Mouse (Mus musculus) forebrain, embryonic 16.5 days (tissue): Measurements from ENCODE around the gene Fbxl7. TPM values are rescaled to one million over a fixed set of nuclear protein-coding genes. Genes with fewer than 3 reads are reported as not detected.
"Not testable (repeated sequence)": the region's sequence is repeated elsewhere in the genome, so short reads cannot be mapped to it uniquely, and the experiment has no call there.

Source experiments
- ATAC-seq: fragments of 200-750 bp; cut with Nextera tagmentation; 2 replicates; pipeline ENCODE4 v1.8.0; 2017; ENCODE audit warnings: mild to moderate bottlenecking, moderate library complexity
- H3K27ac ChIP-seq: fragments of 300-500 bp; sonication (generic); 2 replicates; pipeline ENCODE4 v1.5.1; 2014; ENCODE audit warnings: low read length, control low read depth
- H3K27me3 ChIP-seq: fragments of 300-500 bp; sonication (generic); replicated peaks from 2 replicates; pipeline ENCODE4 v1.6.1; 2014; ENCODE audit warnings: low read length; ENCODE audit not compliant: control insufficient read depth, insufficient read depth
- H3K36me3 ChIP-seq: fragments of 300-500 bp; sonication (generic); 2 replicates; pipeline ENCODE4 v1.6.1; 2014; ENCODE audit not compliant: control insufficient read depth, insufficient read depth
- H3K4me1 ChIP-seq: fragments of 300-500 bp; sonication (generic); replicated peaks from 2 replicates; pipeline ENCODE4 v1.6.1; 2014; ENCODE audit warnings: low read length; ENCODE audit not compliant: control insufficient read depth, insufficient read depth
- H3K4me2 ChIP-seq: fragments of 300-500 bp; sonication (generic); 2 replicates; pipeline ENCODE4 v1.6.1; 2014; ENCODE audit warnings: mild to moderate bottlenecking, low read length, control low read depth
- H3K4me3 ChIP-seq: fragments of 300-500 bp; sonication (generic); replicated peaks from 2 replicates; pipeline ENCODE4 v1.5.1; 2014; ENCODE audit warnings: mild to moderate bottlenecking, low read length, control low read depth
- H3K9ac ChIP-seq: fragments of 300-500 bp; sonication (generic); replicated peaks from 2 replicates; pipeline ENCODE4 v1.6.1; 2014; ENCODE audit warnings: low read depth, low read length, control low read depth
- H3K9me3 ChIP-seq: fragments of 300-500 bp; sonication (generic); 2 replicates; pipeline ENCODE4 v1.6.1; 2016; ENCODE audit warnings: low read length; ENCODE audit not compliant: control insufficient read depth
- WGBS: fragments of 180-500 bp; shearing (Covaris S2); extraction: QIAGEN DNeasy Blood & Tissue Kit; methylation state at CpG from one replicate; pipeline ENCODE4 v1.1.7; 2014; 5-methylcytosine and 5-hydroxymethylcytosine counted together
- polyA plus RNA-seq: library from polyadenylated mRNA; unstranded; fragments of >200 nt; fragmentation: Nextera tagmentation; extraction: Ambion mirVana; gene quantifications from 2 replicates; pipeline ENCODE4 v1.2.1, GENCODE M21; 2015

The Fbxl7 gene
- polyA plus RNA-seq, 1 experiment from 2014 or later, result 5.7 TPM

GRCm38 (mm10) chr15:26787148-26787547 lies 108.2 kb downstream of the Fbxl7 start:
- no peak overlapping the region for H3K4me3 ChIP-seq
- H3K9me3 ChIP-seq, result no peaks in the 10 kb centered on the region
- H3K9ac ChIP-seq, result no peak overlapping the region
- ATAC-seq, result no peak
- H3K4me1 ChIP-seq, result no peaks in the 10 kb centered on the region
- H3K27ac ChIP-seq, result no peak overlapping the region
- no peak overlapping the region for H3K4me2 ChIP-seq
- WGBS, result 89% methylated on average over 6 of the region's 6 CpGs
- H3K27me3 ChIP-seq, result no peaks in the 10 kb centered on the region
- H3K36me3 ChIP-seq, result no peaks in the 10 kb centered on the region

GRCm38 (mm10) chr15:26780557-26780956 lies 114.8 kb downstream of the Fbxl7 start:
- Histone ChIP-seq H3K9ac (no peak overlapping the region), H3K4me1 (no peaks in the 10 kb centered on the region), H3K4me3 (no peak overlapping the region), H3K27me3 (no peaks in the 10 kb centered on the region), H3K36me3 (no peaks in the 10 kb centered on the region), H3K27ac (no peak overlapping the region), H3K9me3 (no peaks in the 10 kb centered on the region), H3K4me2 (no peak overlapping the region)
- no peak for ATAC-seq
- 59% methylated on average over 3 of the region's 3 CpGs for WGBS

- Histone ChIP-seq H3K27me3 (no peaks in the 10 kb centered on the region), H3K4me3 (no peak overlapping the region), H3K9ac (no peak overlapping the region), H3K36me3 (no peaks in the 10 kb centered on the region), H3K9me3 (no peaks in the 10 kb centered on the region), H3K4me1 (no peaks in the 10 kb centered on the region), H3K27ac (no peak overlapping the region), H3K4me2 (no peak overlapping the region)
- WGBS, result 85% methylated on average over 4 of the region's 4 CpGs
- ATAC-seq, result no peak
These were observed 116.3 kb downstream of the Fbxl7 start for GRCm38 (mm10) chr15:26779129-26779528.

- H3K9ac ChIP-seq, result no peak overlapping the region
- no peak overlapping the region for H3K4me2 ChIP-seq
- ATAC-seq, result no peak
- H3K4me1 ChIP-seq, result no peaks in the 10 kb centered on the region
- no peaks in the 10 kb centered on the region for H3K9me3 ChIP-seq
- H3K27ac ChIP-seq, result no peak overlapping the region
- H3K4me3 ChIP-seq, result no peak overlapping the region
- no peaks in the 10 kb centered on the region for H3K36me3 ChIP-seq
- H3K27me3 ChIP-seq, result no peaks in the 10 kb centered on the region
These were observed 119.7 kb downstream of the Fbxl7 start for GRCm38 (mm10) chr15:26775720-26776119.

GRCm38 (mm10) chr15:26774895-26775294 lies 120.5 kb downstream of the Fbxl7 start:
- Histone ChIP-seq H3K4me1 (no peaks in the 10 kb centered on the region), H3K9me3 (no peaks in the 10 kb centered on the region), H3K27ac (no peak overlapping the region), H3K4me2 (no peak overlapping the region), H3K36me3 (no peaks in the 10 kb centered on the region), H3K4me3 (no peak overlapping the region), H3K9ac (no peak overlapping the region), H3K27me3 (no peaks in the 10 kb centered on the region)
- WGBS, result 91% methylated on average over 2 of the region's 2 CpGs
- no peak for ATAC-seq

- ATAC-seq, result no peak
- H3K4me3 ChIP-seq, result no peak overlapping the region
- no peaks in the 10 kb centered on the region for H3K36me3 ChIP-seq
- H3K4me2 ChIP-seq, result no peak overlapping the region
- H3K27ac ChIP-seq, result no peak overlapping the region
- H3K9ac ChIP-seq, result no peak overlapping the region
- no peaks in the 10 kb centered on the region for H3K27me3 ChIP-seq
- WGBS, result 53% methylated on average over 4 of the region's 4 CpGs
- 0 out of 2 replicates have a peak, but pooled peaks cover 3% of the 10 kb centered on the region for H3K4me1 ChIP-seq
- no peaks in the 10 kb centered on the region for H3K9me3 ChIP-seq
These were observed 133.7 kb downstream of the Fbxl7 start for GRCm38 (mm10) chr15:26761651-26762050.

- WGBS, result 94% methylated on average over 3 of the region's 3 CpGs
- Histone ChIP-seq H3K4me3 (no peak overlapping the region), H3K4me1 (no peaks in the 10 kb centered on the region), H3K27ac (no peak overlapping the region), H3K36me3 (no peaks in the 10 kb centered on the region), H3K27me3 (no peaks in the 10 kb centered on the region), H3K4me2 (no peak overlapping the region), H3K9me3 (no peaks in the 10 kb centered on the region), H3K9ac (no peak overlapping the region)
- no peak for ATAC-seq
These were observed 146.9 kb downstream of the Fbxl7 start for GRCm38 (mm10) chr15:26748484-26748883.

GRCm38 (mm10) chr15:26732366-26732765 lies 163.0 kb downstream of the Fbxl7 start:
- Histone ChIP-seq H3K4me2 (no peak overlapping the region), H3K36me3 (no peaks in the 10 kb centered on the region)
- WGBS, result 90% methylated on average over 2 of the region's 2 CpGs

GRCm38 (mm10) chr15:26730760-26731159 lies 164.6 kb downstream of the Fbxl7 start:
- no peaks in the 10 kb centered on the region for H3K36me3 ChIP-seq
- no peak overlapping the region for H3K4me2 ChIP-seq
- H3K4me1 ChIP-seq, result 0 out of 2 replicates have a peak, but pooled peaks cover 2% of the 10 kb centered on the region
- no peaks in the 10 kb centered on the region for H3K27me3 ChIP-seq
- H3K4me3 ChIP-seq, result no peak overlapping the region
- no peak overlapping the region for H3K9ac ChIP-seq
- whole genome bisulfite sequencing, result 75% methylated on average over 2 of the region's 2 CpGs
- H3K27ac ChIP-seq, result no peak overlapping the region
- no peak for ATAC-seq
- no peaks in the 10 kb centered on the region for H3K9me3 ChIP-seq

More at GRCm38 (mm10) chr15:26732366-26732765, 163.0 kb downstream of the Fbxl7 start:
- Histone ChIP-seq H3K9ac (no peak overlapping the region), H3K9me3 (no peaks in the 10 kb centered on the region), H3K4me1 (0 out of 2 replicates have a peak, but pooled peaks cover 2% of the 10 kb centered on the region), H3K4me3 (no peak overlapping the region), H3K27ac (no peak overlapping the region), H3K27me3 (no peaks in the 10 kb centered on the region)
- ATAC-seq, result no peak

GRCm38 (mm10) chr15:26729341-26729740 lies 166.0 kb downstream of the Fbxl7 start:
- 87% methylated on average over 6 of the region's 7 CpGs for WGBS
- not testable (repeated sequence) for H3K9ac ChIP-seq, H3K27ac ChIP-seq, H3K36me3 ChIP-seq, H3K4me1 ChIP-seq, ATAC-seq, H3K4me2 ChIP-seq, H3K9me3 ChIP-seq, H3K27me3 ChIP-seq, H3K4me3 ChIP-seq
